Mouse (Mus musculus) bone marrow, adult 2 months (tissue): ENCODE results near the gene Gpatch4. TPM values are rescaled to one million over a fixed set of nuclear protein-coding genes. Genes with fewer than 3 reads are reported as not detected.

Experiments
- H3K27ac ChIP-seq: fragments of 200-500 bp; 2 replicates; pipeline ENCODE4 v1.5.1; 2012; ENCODE audit warnings: low read depth, mild to moderate bottlenecking, control low read depth, inconsistent platforms, low read length; ENCODE audit not compliant: control insufficient read depth, poor library complexity, insufficient read depth
- H3K4me1 ChIP-seq: fragments of 200-500 bp; 2 replicates; pipeline ENCODE4 v1.6.1; 2011; ENCODE audit warnings: low read length; ENCODE audit not compliant: control insufficient read depth, insufficient read depth
- H3K4me3 ChIP-seq: fragments of 200-500 bp; replicated peaks from 2 replicates; pipeline ENCODE3; 2011; ENCODE audit warnings: mild to moderate bottlenecking, low read depth, low read length, control low read depth; ENCODE audit not compliant: control insufficient read depth
- CTCF ChIP-seq: fragments of 200-500 bp; IDR thresholded peaks from 2 replicates; pipeline ENCODE4 v1.5.1; 2011; ENCODE audit warnings: low read length, control low read depth; ENCODE audit not compliant: control insufficient read depth, insufficient read depth
- POLR2A ChIP-seq: fragments of 200-500 bp; IDR thresholded peaks from 2 replicates; pipeline ENCODE4 v1.6.1; 2011; ENCODE audit warnings: low read depth, mild to moderate bottlenecking, control low read depth, low read length, borderline replicate concordance; ENCODE audit not compliant: control insufficient read depth
- WGBS: fragments of 180-500 bp; shearing (Covaris S2); methylation state at CpG from one replicate; pipeline ENCODE4 v1.1.7; 2018; 5-methylcytosine and 5-hydroxymethylcytosine counted together
- polyA plus RNA-seq: library from polyadenylated mRNA; stranded (reverse); fragments of >200 nt; gene quantifications from 2 replicates; pipeline ENCODE4 v1.2.4, GENCODE M21; 2011; ENCODE audit warnings: low replicate concordance; ENCODE audit not compliant: missing spikeins, insufficient read depth, insufficient read length

Gpatch4 gene
- polyA plus RNA-seq, 1 experiment, result 40.5 TPM

DNA sequence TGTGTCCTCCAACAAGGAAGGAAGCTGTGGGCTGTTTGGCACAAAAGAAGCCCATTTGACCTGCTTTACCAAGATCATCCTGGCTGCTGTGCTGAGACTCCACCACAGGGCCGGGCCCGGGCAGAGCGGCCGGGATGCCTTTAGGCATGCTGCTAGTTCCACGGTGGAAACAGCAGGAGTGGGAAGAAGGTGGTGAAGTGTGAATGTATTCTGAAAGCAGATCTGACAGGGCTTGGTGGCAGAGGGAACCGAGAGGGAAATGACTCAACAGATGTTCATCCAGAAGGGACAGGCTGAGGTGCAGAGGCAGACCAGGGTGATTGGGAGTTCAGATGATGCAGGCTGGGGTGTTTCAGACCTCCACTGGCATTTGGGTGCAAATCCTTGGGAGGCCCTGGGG lies 54.8 kb downstream of the Gpatch4 start:
- no peak overlapping the region for H3K27ac ChIP-seq
- 34% methylated on average over 6 of the region's 6 CpGs for WGBS
- no peak for TF ChIP-seq CTCF
- no peak for TF ChIP-seq POLR2A

DNA sequence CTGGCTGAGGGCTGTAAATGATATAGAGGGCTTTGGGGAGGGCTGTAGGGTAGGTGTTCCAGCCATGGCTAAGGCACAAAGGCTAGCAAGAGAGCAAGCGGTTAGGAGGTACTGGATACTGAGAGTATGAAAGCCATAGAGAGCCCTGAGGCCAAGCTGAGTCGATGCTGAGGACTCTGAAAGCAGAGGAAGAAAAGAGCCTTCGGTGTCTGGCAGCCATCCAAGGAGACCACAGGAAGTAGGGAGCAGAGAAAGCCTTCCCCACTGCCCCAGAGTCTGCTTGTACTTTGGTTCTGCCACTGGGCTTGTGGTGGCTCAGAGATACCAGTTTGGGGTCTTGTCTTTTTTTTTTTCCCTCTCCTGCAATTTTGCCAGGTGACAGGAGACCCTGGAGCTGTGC lies 57.3 kb downstream of the Gpatch4 start:
- TF ChIP-seq POLR2A (no peak), CTCF (no peak)
- H3K4me3 ChIP-seq, result no peak overlapping the region
- 28% methylated on average over 3 of the region's 3 CpGs for WGBS
- H3K27ac ChIP-seq, result no peak overlapping the region
- H3K4me1 ChIP-seq, result no peaks in the 10 kb centered on the region; the same call in 1 of the 2 replicates

More for the DNA sequence above, 54.8 kb downstream of the Gpatch4 start:
- Histone ChIP-seq H3K4me3 (no peak overlapping the region), H3K4me1 (no peaks in the 10 kb centered on the region; the same call in 1 of the 2 replicates)

DNA sequence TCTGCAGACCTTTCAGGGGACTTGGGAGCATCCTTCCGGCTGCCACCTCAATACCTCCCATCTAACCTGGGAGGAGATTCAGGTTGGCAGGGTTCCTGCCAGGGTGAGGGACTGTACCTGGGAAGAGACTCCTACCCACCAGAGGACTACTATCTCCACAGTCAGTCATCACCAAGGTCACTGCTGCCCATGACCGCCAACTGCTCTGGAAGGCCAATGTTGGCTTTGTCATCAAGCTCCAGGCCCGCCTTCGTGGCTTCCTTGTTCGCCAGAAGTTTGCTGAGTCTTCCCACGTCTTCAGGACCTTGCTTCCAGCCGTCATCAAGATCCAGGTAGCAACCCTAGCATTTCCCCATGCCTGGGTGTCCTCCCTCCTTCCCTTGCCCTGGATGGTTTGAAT lies 58.8 kb downstream of the Gpatch4 start:
- WGBS, result 80% methylated on average over 7 of the region's 7 CpGs
- no peak for TF ChIP-seq POLR2A
- no peak for TF ChIP-seq CTCF
- Histone ChIP-seq H3K4me1 (no peaks in the 10 kb centered on the region; the same call in 1 of the 2 replicates), H3K4me3 (no peak overlapping the region), H3K27ac (no peak overlapping the region)

DNA sequence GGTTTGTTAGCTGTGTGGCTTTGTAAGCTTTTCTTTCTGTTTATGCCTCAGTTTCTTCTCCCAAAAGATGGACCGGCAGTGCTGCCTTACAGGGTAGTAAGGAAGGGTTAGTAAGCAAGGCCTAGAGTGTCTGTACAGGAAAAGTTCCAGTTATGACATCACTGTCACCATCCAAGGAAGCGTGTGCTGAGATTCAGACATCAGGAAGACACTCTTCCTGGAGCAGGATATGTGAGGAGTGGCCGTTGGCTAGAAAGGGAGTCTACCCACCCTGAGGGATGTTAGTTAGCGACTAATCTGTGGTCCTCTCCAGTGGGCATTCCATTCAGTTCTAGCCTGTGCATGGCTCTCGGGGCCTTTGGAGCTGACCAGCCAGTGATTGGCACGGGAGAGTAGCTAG lies 59.3 kb downstream of the Gpatch4 start:
- Histone ChIP-seq H3K4me1 (no peaks in the 10 kb centered on the region; the same call in 1 of the 2 replicates), H3K4me3 (no peak overlapping the region), H3K27ac (no peak overlapping the region)
- WGBS, result 61% methylated on average over 6 of the region's 6 CpGs
- TF ChIP-seq POLR2A (no peak), CTCF (no peak)

DNA sequence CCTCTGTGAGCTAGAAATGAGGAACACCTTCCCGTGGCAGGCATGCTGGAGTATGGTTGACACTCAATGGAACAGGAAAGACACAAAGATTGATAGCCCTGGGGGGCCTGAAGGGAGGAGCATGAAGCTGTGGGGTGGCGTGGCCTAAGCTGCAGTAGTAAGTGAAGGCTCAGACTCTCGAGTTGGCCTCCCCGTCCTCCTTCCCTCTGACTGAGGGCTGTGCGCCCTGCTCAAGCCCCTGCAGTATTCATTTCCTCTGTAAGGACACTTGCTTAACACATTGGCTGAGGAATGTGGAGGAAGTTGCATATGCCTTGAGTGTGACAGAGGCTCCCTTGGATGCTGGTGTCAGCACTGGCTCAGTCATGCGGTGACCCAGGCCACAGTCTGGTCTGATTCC lies 59.7 kb downstream of the Gpatch4 start:
- H3K4me1 ChIP-seq, result no peaks in the 10 kb centered on the region; the same call in 1 of the 2 replicates
- TF ChIP-seq POLR2A (no peak), CTCF (no peak)
- WGBS, result 24% methylated on average over 6 of the region's 6 CpGs
- no peak overlapping the region for H3K4me3 ChIP-seq
- no peak overlapping the region for H3K27ac ChIP-seq

Other genes starting within 250 kb of the Gpatch4 start
- not detected in 2 replicates for gene Ntrk1, start 247.9 kb upstream of the Gpatch4 start, polyA plus RNA-seq
- not detected in 2 replicates for gene Insrr, start 246.2 kb upstream of the Gpatch4 start, polyA plus RNA-seq
- gene Pear1, start 218.8 kb upstream of the Gpatch4 start, polyA plus RNA-seq, result 17.6 and 22.4 TPM in 2 replicates
- 0.79 and 3.0 TPM in 2 replicates for gene Sh2d2a, start 196.4 kb upstream of the Gpatch4 start, polyA plus RNA-seq
- 30.5 and 56.5 TPM in 2 replicates for gene Prcc, start 157.5 kb upstream of the Gpatch4 start, polyA plus RNA-seq
- gene Hdgf, start 136.8 kb upstream of the Gpatch4 start, polyA plus RNA-seq, result 286 and 446 TPM in 2 replicates
- 98.1 and 217 TPM in 2 replicates for gene Mrpl24, start 123.6 kb upstream of the Gpatch4 start, polyA plus RNA-seq
- 16.4 and 18.4 TPM in 2 replicates for gene Isg20l2, start 112.8 kb upstream of the Gpatch4 start, polyA plus RNA-seq
- gene Rrnad1, start 112.4 kb upstream of the Gpatch4 start, polyA plus RNA-seq, result 16.2 and 27.7 TPM in 2 replicates
- 3.3 TPM in 1 of 2 replicates, not detected in the other for gene Crabp2, start 94.4 kb upstream of the Gpatch4 start, polyA plus RNA-seq
- 0.41 and 0.67 TPM in 2 replicates for gene Nes, start 72.0 kb upstream of the Gpatch4 start, polyA plus RNA-seq
- 0.95 TPM in 1 of 2 replicates, not detected in the other for gene Bcan, start 42.9 kb upstream of the Gpatch4 start, polyA plus RNA-seq
- not detected in 2 replicates for gene Hapln2, start 15.5 kb upstream of the Gpatch4 start, polyA plus RNA-seq
- 17.1 and 54.7 TPM in 2 replicates for gene Naxe, start 15.4 kb downstream of the Gpatch4 start, polyA plus RNA-seq
- not detected in 2 replicates for gene Ttc24, start 35.2 kb downstream of the Gpatch4 start, polyA plus RNA-seq
- gene Iqgap3, start 38.9 kb downstream of the Gpatch4 start, polyA plus RNA-seq, result 11.5 and 21.5 TPM in 2 replicates
- gene Mef2d, start 99.3 kb downstream of the Gpatch4 start, polyA plus RNA-seq, result 39.7 and 64.7 TPM in 2 replicates
- gene Rhbg, start 211.6 kb downstream of the Gpatch4 start, polyA plus RNA-seq, result not detected in 2 replicates
- not detected in 2 replicates for gene Gm38392, start 244.1 kb downstream of the Gpatch4 start, polyA plus RNA-seq